Mouse (Mus musculus): ENCODE results near the gene Armc7. TPM values are rescaled to one million over a fixed set of nuclear protein-coding genes. Genes with fewer than 3 reads are reported as not detected.
"Not testable (repeated sequence)": the region's sequence is repeated elsewhere in the genome, so short reads cannot be mapped to it uniquely, and the experiment has no call there.

The Armc7 gene
- total RNA-seq, 2 experiments from 2014 or later = 7.3 to 8.2 TPM

- peak; percentile 57 for DNase-seq
These were observed 15.2 kb downstream of the Armc7 start for GRCm38 (mm10) chr11:115490441-115491355.

DNA sequence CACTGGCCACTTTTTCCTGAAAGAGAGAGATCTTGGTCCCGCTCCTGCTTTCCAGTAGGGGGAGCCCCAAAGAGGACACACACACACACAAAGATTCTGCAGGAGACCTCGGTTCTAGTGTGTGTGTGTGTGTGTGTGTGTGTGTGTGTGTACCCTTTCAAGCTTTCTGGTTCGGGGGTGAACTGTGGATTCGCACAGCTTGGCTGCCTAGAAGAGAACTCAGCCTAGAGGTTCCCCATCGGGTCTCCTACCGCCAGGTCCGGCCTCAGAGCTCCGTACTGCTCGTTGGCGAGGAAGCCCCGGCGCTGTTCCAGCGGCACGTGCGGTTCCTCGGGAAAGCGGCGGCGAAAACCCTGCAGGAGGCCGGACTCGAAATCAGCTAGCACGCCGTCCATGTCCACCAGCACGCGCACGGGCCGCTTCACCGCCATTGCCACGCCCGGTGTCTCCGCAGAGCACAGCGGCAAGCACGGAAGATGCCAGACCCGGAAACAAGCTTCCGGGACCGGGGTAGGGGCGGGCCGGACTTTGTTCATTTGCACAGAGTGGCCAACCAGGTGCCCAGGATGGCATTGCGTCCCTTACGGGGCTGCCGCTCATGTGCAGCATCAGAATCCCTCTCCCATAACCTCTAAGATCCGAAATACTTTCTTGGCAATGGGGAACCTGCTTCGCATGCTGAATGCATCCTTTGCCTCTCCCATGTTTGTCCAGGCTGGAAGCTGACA is 16.1 kb downstream of the Armc7 start, which contains the start of gene Nt5c:
Gene Nt5c, minus strand, starts transcription at position 507 of the 728 bp plus-strand sequence.
- DNase-seq = peak; percentile 91

- DNase-seq = no peak
These were observed 16.9 kb downstream of the Armc7 start for GRCm38 (mm10) chr11:115492387-115492786.

DNA sequence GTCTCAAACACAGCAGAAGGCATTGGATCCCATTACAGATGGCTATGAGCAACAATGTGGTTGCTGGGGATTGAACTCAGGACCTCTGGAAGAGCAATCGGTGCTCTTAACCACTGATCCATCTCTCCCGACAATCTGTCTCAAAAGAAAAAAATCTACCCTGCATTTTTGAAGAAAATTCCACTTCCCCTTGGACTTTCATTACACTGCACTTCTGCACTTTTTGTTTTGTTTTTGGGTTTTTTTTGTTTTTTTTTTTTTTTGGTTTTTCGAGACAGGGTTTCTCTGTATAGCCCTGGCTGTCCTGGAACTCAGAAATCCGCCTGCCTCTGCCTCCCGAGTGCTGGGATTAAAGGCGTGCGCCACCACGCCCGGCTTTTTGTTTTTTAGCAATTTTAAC is 21.1 kb downstream of the Armc7 start:
- not testable (repeated sequence) for DNase-seq

DNA sequence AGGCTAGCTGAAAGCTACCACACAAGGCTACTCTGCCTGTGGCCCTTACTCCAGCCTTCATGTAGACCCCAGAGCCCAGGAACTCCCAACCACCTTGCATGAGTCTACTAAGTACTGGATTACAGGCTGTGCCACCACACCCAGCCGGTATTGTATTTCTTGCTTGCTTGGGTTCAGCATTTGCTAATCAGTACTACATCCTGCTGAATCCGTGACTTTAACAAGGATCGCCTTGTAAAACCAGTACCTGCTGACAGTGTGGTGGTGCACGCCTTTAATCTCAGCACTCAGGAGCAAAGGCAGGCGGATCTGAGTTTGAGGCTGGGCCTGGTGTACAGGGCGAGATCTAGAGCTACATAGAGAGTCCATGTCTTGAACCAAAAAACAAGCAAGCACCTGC is 27.2 kb downstream of the Armc7 start:
- no peak for DNase-seq

DNA sequence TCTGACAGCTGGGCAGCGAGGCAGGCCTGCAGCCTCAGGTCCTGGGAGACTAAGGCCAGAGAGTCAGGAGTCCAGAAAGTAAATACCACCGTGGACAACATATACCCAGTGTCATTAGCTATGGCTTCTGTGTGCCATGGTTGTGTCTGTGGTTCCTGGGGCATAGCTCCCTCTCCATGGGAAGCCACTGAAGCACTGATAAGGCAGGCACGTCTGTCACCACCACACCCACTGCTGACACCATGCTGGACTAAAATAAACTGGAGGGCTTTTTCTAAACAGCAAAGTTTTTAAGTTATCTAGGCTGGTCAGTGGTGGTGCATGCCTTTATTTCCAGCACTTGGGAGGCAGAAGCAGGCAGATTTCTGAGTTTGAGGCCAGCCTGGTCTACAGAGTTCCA is 31.1 kb downstream of the Armc7 start:
- DNase-seq = no peak

- DNase-seq = no peak
These were observed 32.6 kb downstream of the Armc7 start for GRCm38 (mm10) chr11:115508061-115508460.

DNA sequence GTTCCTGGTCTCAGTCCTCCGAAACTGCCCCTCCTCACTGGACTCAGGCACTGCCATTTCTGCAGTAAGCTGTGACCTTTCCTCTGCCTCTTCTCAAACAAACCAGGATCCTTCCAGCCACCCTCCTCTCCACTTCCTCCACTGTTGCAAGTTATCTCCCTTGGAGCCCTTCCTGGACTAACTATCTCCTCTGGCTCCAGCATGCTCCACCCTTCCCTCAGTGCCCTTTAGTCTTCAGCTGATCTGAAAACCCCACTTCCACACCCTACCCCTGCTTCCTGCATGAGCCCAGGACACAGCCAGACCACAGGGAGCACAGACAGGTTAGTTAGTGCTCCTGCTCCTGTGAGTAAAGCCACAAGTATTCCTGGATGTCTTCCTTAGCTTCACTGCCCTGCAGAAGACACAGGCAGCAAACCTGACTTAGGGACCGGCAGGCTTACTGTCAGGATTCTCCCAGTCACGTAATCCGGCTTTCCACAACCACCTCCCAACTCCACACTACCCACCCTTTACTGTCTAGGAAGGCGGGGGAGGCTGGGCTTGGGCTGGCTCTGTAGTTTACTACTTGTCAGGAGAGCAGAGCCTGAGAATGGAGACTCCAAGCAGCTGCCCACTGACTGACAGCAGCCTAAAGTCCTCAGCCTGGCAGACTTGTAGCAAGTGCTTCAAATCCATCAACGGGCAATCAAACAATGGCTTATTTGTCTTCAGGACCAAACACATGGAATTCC is 34.5 kb downstream of the Armc7 start:
- no peak for DNase-seq

DNA sequence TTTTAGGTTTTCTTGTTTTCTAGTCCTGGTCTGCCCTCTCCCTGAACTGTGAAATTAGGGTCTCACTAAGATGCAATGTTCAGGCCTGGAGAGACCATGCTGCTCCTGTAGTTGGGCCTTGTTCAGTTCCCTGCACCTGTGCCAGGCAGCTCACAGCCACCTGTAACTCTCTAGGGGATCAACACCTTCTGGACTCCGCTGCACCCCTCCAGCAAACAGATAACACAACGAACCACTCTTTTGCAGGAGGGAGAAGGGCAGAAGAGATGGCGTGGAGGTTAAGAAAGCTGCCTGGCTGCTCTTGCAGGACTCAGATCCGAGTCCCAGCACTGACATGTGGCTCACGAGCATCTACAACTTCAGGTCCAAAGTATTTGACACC is 35.0 kb downstream of the Armc7 start:
- DNase-seq = no peak

GRCm38 (mm10) chr11:115511121-115511520 is 35.7 kb downstream of the Armc7 start:
- no peak for DNase-seq

- no peak for DNase-seq
These were observed 36.5 kb downstream of the Armc7 start for GRCm38 (mm10) chr11:115512004-115512403.

- peak in 1 of 2 experiments; percentile 28 for DNase-seq
These were observed 37.1 kb downstream of the Armc7 start for GRCm38 (mm10) chr11:115512407-115513183.

DNA sequence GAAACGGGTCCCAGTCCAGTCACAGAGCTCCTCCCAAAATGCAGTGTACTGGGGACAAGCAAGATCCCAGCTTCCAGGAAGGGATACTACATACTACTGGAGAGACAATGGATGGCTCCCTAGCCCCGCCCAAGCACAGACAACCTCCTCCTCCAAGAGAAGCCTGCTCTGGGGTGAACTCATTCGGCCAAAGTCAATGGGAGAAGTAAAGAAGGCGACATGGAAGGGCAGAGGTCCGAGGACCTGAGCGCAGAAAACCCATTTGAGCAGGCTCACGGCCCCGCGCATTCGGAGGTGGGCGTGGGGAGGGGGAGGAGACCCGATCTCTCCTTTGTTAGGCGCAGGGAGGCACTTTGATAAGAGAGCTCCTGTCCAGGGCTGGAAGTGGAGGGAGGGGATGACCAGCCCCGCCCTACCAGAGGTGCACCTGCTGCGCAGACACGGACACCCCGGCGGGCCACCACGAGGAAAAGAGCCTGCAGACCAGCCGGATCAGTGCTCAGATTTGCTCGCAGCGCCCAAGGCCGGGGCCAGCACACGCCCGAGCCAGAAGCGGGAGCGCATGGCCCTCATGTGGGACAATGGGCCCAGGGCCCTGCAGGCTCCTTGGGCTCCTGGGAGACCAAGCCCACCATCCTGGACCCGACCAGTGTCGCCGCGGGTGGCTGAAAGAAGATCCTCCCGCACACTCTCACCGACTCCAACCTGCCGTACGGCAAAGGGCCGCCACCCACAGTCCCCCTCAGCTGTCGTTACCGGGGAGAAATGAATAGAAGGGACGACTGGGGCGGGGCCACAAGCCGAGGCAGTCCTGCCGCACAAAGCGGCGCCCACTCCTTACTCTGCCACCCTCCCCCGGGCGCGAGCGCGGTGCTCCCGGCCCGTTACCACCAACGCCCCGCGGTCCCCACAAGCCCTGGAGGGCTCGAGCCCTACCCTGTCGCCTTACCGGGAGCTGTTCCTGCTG is 38.1 kb downstream of the Armc7 start:
- DNase-seq = peak; percentile 60 to 70

- peak; percentile 93 to 98 for DNase-seq
These were observed 38.8 kb downstream of the Armc7 start, which contains the start of gene Jpt1 for GRCm38 (mm10) chr11:115514238-115514663. Jpt1 (minus strand) TSS chr11:115514387.

- no peak for DNase-seq
These were observed 39.6 kb downstream of the Armc7 start for GRCm38 (mm10) chr11:115515021-115515420.

- DNase-seq = no peak
These were observed 41.5 kb downstream of the Armc7 start for GRCm38 (mm10) chr11:115516942-115517341.

DNA sequence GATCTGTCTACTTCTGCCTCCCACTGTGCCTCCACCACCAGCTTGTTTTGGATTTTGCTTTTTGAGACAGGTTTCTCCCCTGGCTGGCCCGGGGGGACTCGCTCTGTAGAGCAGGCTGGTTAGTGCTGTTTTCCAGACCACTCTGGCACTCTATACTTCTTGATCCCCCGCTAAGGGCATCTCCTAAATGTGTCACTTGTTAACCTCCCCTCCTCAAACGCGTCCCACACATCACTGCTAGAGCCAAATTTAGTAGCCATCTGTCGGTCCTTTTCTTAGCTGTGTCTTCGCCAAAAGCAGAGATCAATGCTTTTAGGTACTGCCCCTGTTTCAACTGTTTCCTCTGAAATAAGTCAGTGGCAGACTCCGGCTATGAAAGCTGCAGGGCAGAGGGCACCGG is 43.2 kb downstream of the Armc7 start:
- DNase-seq = no peak

- no peak for DNase-seq
These were observed 44.1 kb downstream of the Armc7 start for GRCm38 (mm10) chr11:115519581-115519980.

DNA sequence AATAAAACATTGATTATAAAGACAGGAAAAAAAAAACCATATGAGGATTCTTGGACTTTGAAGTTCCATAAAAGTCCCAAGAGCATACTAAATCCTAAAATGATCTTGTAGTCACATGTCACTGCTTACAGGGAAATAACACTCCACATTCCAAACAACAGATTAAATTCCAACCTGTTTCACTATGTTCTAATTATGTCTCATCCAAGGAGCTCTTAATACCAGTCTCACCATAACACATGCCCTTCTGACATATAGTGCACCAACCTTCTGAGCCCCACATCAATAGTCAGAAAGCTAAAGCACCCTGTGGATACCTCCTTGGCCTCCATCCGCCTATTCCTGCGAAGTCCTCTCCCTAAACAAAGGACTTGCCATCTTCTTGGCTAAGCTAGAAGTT is 44.8 kb downstream of the Armc7 start:
- DNase-seq = no peak

- DNase-seq = no peak
These were observed 45.6 kb downstream of the Armc7 start for GRCm38 (mm10) chr11:115521080-115521479.
